Mouse (Mus musculus) lung, adult 2 months (tissue): ENCODE results near the gene Cryzl1.

Experiments used
- CTCF ChIP-seq: fragments of 200-500 bp; IDR thresholded peaks from 2 replicates; pipeline ENCODE4 v1.5.1; 2011; ENCODE audit warnings: mild to moderate bottlenecking, low read length, control low read depth; ENCODE audit not compliant: insufficient read depth
- POLR2A ChIP-seq: fragments of 200-500 bp; IDR thresholded peaks from 2 replicates; pipeline ENCODE4 v1.6.1; 2011; ENCODE audit warnings: low read depth, mild to moderate bottlenecking, control low read depth, low read length, borderline replicate concordance; ENCODE audit errors: extremely low read depth

GRCm38 (mm10) chr16:91754957-91755356, 26.2 kb upstream of the Cryzl1 start:
- TF ChIP-seq POLR2A: no peak
- TF ChIP-seq CTCF: no peak
